Mouse (Mus musculus) heart, embryonic 14.5 days (tissue): ENCODE results near the gene Trim65. TPM values are rescaled to one million over a fixed set of nuclear protein-coding genes. Genes with fewer than 3 reads are reported as not detected.

ENCODE experiments used
- ATAC-seq: fragments of 200-750 bp; cut with Nextera tagmentation; 2 replicates; pipeline ENCODE4 v1.8.0; 2017; ENCODE audit warnings: low read depth, moderate TSS enrichment; ENCODE audit not compliant: insufficient number of reproducible peaks, insufficient read depth, low FRiP score
- H3K27ac ChIP-seq, 2 experiments: fragments of 200-500 bp in 1 of 2; fragments of 300-500 bp in 1 of 2; sonication (generic) in 1 of 2; replicated peaks in 1 of 2; 2 replicates each; pipeline ENCODE4 v1.5.1; 2012 to 2014; ENCODE audit warnings: low read depth in 2 of 2, low read length in 2 of 2, control low read depth in 1 of 2, mild to moderate bottlenecking in 1 of 2, mixed read lengths in 1 of 2; ENCODE audit not compliant: control insufficient read depth in 1 of 2, insufficient read depth in 1 of 2
- H3K27me3 ChIP-seq: fragments of 300-500 bp; sonication (generic); 2 replicates; pipeline ENCODE4 v1.6.1; 2014; ENCODE audit warnings: mild to moderate bottlenecking, low read length, control low read depth; ENCODE audit not compliant: control insufficient read depth, insufficient read depth
- H3K36me3 ChIP-seq: fragments of 300-500 bp; sonication (generic); 2 replicates; pipeline ENCODE4 v1.6.1; 2014; ENCODE audit warnings: mild to moderate bottlenecking, control low read depth, low read length, mixed read lengths; ENCODE audit not compliant: control insufficient read depth, insufficient read depth
- H3K4me1 ChIP-seq, 2 experiments: fragments of 200-500 bp in 1 of 2; fragments of 300-500 bp in 1 of 2; sonication (generic) in 1 of 2; 2 replicates each; pipeline ENCODE4 v1.6.1; 2012 to 2014; ENCODE audit warnings: low read length in 2 of 2, control low read depth in 1 of 2, mixed read lengths in 1 of 2; ENCODE audit not compliant: control insufficient read depth in 2 of 2, insufficient read depth in 2 of 2
- H3K4me2 ChIP-seq: fragments of 300-500 bp; sonication (generic); 2 replicates; pipeline ENCODE4 v1.6.1; 2014; ENCODE audit warnings: mild to moderate bottlenecking, low read length
- H3K4me3 ChIP-seq, 2 experiments: fragments of 200-500 bp in 1 of 2; fragments of 300-500 bp in 1 of 2; sonication (generic) in 1 of 2; 2 replicates each; pipeline ENCODE4 v1.5.1; 2012 to 2014; ENCODE audit warnings: low read length in 2 of 2, mild to moderate bottlenecking in 2 of 2, control low read depth in 1 of 2, low read depth in 1 of 2, moderate library complexity in 1 of 2; ENCODE audit not compliant: control insufficient read depth in 1 of 2, insufficient read depth in 1 of 2
- H3K9ac ChIP-seq: fragments of 300-500 bp; sonication (generic); 2 replicates; pipeline ENCODE4 v1.6.1; 2014; ENCODE audit warnings: mild to moderate bottlenecking, low read length
- H3K9me3 ChIP-seq: fragments of 300-500 bp; sonication (generic); 2 replicates; pipeline ENCODE4 v1.6.1; 2016; ENCODE audit warnings: low read length, control low read depth; ENCODE audit not compliant: control insufficient read depth
- WGBS: fragments of 180-500 bp; shearing (Covaris S2); extraction: QIAGEN DNeasy Blood & Tissue Kit; methylation state at CpG from one replicate; pipeline ENCODE4 v1.1.7; 2014; 5-methylcytosine and 5-hydroxymethylcytosine counted together
- polyA plus RNA-seq: library from polyadenylated mRNA; unstranded; fragments of >200 nt; fragmentation: Nextera tagmentation; extraction: Ambion mirVana; gene quantifications from 2 replicates; pipeline ENCODE4 v1.2.1, GENCODE M21; 2014

Gene Trim65
- polyA plus RNA-seq, 1 experiment from 2014 or later, result 4.8 TPM

DNA sequence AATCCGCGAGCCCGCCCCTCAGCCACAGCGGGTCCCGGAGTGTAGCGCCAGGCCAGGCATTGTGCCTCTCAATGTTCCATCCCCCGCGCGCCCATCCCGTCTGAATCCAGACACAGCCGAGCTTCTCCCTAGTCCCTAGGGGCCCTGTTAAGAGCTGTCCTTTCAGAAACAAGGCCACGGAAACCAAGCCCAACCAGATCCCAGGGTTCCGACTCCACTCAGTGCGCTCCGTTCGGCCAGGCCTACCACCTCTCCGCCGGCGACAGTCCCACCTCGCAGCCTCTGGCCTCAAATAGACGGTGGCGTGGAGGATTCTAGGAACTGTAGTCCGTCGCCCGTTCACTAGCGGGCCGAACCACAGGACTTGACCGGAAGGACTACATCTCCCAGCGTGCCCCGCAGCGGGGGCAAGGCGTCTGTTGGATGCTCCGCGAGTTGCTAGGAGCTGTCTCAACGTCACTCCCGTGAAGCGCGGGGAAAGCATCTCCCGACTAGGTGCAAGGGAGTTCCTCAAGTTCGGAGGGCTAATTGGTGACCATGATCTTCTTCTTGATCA, 37.0 kb upstream of the Trim65 start, which contains the start of gene Fbf1:
Fbf1 (minus strand) TSS at position 283 of the 556 bp plus-strand sequence.
- peak within 1 kb of the TSS; percentile 79 for H3K9ac ChIP-seq
- peak; percentile 92 for ATAC-seq
- peaks cover 8% of the 10 kb centered on the region in 2 experiments for H3K4me1 ChIP-seq
- H3K27ac ChIP-seq, result peak within 1 kb of the TSS; percentile 93 to 96
- H3K4me3 ChIP-seq, result peak within 1 kb of the TSS; percentile 51 to 53
- peaks cover 35% of the 10 kb centered on the region for H3K36me3 ChIP-seq
- no peaks in the 10 kb centered on the region for H3K9me3 ChIP-seq
- WGBS, result under 1% methylated on average over 40 of the region's 40 CpGs
- peak within 1 kb of the TSS; percentile 93 for H3K4me2 ChIP-seq
- H3K27me3 ChIP-seq, result no peaks in the 10 kb centered on the region

DNA sequence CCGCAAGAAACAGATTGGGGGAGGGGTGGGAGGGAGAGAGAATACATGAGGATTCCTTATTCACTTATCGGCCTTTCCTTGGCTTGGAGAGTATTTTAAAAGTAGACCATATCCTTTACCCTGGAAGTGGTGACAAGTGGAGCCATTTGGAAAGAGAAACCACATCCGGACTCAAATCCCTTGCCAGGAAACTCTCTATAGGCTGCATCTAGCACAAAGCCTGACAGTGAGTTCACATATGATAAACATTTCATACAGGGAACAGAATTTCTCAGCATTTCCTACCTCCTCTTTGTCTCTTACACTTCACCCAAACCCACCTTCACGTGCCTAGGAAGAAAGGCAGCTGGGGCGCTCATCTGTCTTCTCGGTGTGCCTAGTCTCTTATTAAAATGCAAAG, 36.3 kb upstream of the Trim65 start:
- 2% methylated on average over 6 of the region's 6 CpGs for WGBS
- Histone ChIP-seq H3K4me3 (peak overlapping the region; percentile 51 to 53), H3K27me3 (no peaks in the 10 kb centered on the region), H3K36me3 (peaks cover 27% of the 10 kb centered on the region), H3K9ac (peak overlapping the region; percentile 79), H3K4me2 (peak overlapping the region; percentile 93), H3K27ac (peak overlapping the region; percentile 93 to 96), H3K4me1 (peaks cover 8% of the 10 kb centered on the region in 2 experiments), H3K9me3 (no peaks in the 10 kb centered on the region)
- ATAC-seq, result no peak

DNA sequence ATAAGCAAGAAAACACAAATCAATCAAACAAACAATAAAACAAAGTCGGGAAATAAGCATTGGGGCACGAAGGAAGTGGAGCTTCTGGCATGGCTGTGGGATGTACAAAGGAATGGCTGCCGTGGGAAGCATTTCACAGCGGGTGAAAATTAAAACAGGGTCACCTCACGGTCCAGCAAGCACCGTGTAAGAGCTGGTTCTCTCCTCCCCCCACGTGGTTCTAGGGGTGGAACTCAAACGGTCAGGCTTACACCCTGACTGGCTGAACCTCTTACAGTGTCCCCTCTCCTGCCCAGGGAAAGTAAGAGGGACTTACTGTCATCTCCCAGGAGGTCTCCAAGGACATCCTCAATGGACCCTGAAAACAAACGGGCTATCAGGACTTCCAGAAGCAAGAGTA, 32.1 kb upstream of the Trim65 start:
- Histone ChIP-seq H3K9ac (no peak overlapping the region), H3K4me1 (peaks cover 8% of the 10 kb centered on the region in 2 experiments), H3K27ac (no peak overlapping the region), H3K27me3 (no peaks in the 10 kb centered on the region), H3K4me2 (no peak overlapping the region), H3K9me3 (no peaks in the 10 kb centered on the region), H3K36me3 (peaks cover 39% of the 10 kb centered on the region), H3K4me3 (no peak overlapping the region)
- 56% methylated on average over 9 of the region's 9 CpGs for WGBS
- ATAC-seq, result no peak

DNA sequence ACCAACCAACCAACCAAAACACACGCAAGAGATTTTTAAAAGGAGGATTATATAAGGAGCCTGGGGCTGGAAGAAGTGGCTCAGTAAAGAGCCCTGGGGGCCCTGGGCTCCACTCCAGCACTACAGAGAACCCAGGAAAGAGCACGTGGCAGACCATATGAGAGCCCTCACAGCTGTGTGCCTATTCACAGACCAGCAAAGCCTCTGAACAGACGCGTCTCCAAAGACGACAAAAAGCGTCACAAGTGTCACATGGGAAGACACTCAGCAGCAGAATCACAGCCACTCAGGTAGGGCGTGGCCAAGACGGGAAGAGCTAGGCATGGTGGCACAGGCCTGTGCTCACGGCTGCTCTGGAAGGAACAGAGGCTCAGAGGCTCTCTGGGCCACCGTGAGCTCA, 31.2 kb upstream of the Trim65 start:
- no peaks in the 10 kb centered on the region for H3K9me3 ChIP-seq
- no peak overlapping the region for H3K9ac ChIP-seq
- H3K4me2 ChIP-seq, result no peak overlapping the region
- ATAC-seq, result no peak
- H3K4me1 ChIP-seq, result peaks cover 8% of the 10 kb centered on the region in 2 experiments
- H3K27me3 ChIP-seq, result no peaks in the 10 kb centered on the region
- peaks cover 48% of the 10 kb centered on the region for H3K36me3 ChIP-seq
- 79% methylated on average over 10 of the region's 10 CpGs for WGBS
- no peak overlapping the region for H3K27ac ChIP-seq
- H3K4me3 ChIP-seq, result no peak overlapping the region

DNA sequence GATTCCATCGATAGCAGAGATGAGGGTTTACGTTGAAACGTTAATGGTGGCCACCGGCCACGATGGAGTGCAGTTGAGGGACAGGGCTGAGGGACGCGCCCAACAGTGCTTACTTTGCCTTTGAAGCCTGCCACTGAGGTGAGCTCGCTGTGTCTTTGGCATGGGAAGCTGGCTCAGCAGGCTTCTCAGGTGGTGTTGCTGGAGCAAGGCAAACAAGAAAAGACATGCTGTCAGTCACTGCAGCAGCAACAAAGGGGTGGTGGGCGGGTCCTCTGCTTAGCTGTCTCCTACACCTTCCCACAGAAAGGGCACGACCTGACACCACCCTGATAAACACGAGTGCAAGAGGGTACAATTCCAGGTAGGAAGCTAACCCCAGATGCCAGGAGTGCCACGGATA, 30.4 kb upstream of the Trim65 start:
- Histone ChIP-seq H3K4me3 (no peak overlapping the region), H3K27me3 (no peaks in the 10 kb centered on the region), H3K4me2 (no peak overlapping the region), H3K27ac (no peak overlapping the region), H3K4me1 (peaks cover 0 to 1% of the 10 kb centered on the region in 2 experiments; a peak in 3 of 4 replicates), H3K36me3 (peaks cover 56% of the 10 kb centered on the region), H3K9me3 (no peaks in the 10 kb centered on the region), H3K9ac (no peak overlapping the region)
- no peak for ATAC-seq
- WGBS, result 72% methylated on average over 12 of the region's 12 CpGs

DNA sequence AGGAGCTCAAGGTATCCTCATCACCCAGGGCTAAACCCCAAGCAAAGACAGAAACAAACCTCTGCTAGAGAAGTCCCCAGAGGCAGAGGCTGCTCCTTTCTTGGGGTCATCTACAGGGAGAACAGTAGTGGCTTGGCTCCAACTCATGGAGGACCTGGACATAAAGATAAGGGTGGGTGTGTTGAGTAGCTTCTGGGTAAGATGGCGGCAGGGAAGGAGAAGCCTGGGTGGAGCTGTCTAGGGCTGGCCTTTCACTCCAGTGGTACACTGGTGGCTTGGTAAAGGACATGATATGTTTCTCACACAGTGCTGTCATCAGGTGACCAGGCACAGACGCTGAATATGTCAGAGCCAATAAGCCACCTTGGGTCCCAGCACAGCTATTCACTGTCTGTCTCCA, 20.0 kb upstream of the Trim65 start:
- Histone ChIP-seq H3K4me3 (no peak overlapping the region), H3K9me3 (no peaks in the 10 kb centered on the region), H3K36me3 (peaks cover 98% of the 10 kb centered on the region), H3K27ac (no peak overlapping the region), H3K4me1 (peaks cover 0 to 4% of the 10 kb centered on the region in 2 experiments; a peak in 2 of 4 replicates), H3K4me2 (no peak overlapping the region), H3K27me3 (no peaks in the 10 kb centered on the region), H3K9ac (no peak overlapping the region)
- ATAC-seq, result no peak
- 88% methylated on average over 2 of the region's 2 CpGs for WGBS

DNA sequence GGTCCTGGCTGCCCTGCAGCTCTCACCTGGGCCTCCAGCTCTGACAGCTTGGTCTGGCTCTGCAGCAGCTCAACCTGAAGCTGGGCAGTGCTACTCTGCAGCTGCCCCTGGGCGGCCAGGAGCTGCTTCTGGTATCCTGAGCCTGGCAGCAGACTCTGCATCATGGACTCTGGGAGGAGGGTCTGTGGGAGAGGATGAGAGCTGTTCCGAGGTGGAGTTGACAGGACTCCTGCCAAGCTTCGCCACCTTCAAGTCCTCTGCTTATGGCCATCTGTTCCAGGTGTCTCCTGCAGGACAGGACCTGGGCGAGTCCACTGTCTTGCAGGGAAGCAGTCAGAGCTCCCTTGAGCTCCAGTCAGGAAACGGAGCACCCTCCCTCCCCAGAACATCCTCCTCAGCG, 18.4 kb upstream of the Trim65 start:
- Histone ChIP-seq H3K27ac (no peak overlapping the region), H3K36me3 (peaks cover 98% of the 10 kb centered on the region), H3K9me3 (no peaks in the 10 kb centered on the region), H3K4me3 (no peak overlapping the region), H3K4me2 (no peak overlapping the region), H3K9ac (no peak overlapping the region), H3K4me1 (peaks cover 0 to 4% of the 10 kb centered on the region in 2 experiments; a peak in 2 of 4 replicates), H3K27me3 (no peaks in the 10 kb centered on the region)
- no peak for ATAC-seq
- WGBS, result 81% methylated on average over 6 of the region's 6 CpGs

DNA sequence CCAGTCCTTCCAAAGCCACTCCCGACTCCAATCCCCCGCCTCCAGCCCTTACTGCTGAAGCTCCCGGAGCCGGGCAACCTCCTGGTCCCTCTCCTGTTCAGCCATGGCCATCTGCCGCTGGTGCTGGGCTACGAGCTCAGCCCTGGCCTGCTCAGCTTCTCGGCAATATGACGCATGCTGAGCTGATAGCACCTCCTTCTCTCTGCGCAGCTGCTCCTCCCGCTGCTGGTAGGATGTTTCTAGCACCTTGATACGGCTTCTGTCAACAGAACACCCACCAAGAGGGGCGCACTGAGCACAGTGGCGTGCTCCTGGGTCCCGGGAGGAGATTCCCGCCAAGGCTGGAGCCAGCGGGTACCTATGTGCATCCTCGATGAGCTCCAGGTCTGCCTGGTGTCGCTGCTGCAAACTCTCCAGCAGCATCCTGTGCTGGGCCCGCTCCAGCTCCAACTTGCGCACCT, 17.9 kb upstream of the Trim65 start:
- 0 out of 2 replicates have a peak overlapping the region, but pooled peaks have one; percentile 12 for H3K9ac ChIP-seq
- H3K27ac ChIP-seq, result no peak overlapping the region

More for the DNA sequence above, 17.9 kb upstream of the Trim65 start:
- no peak for ATAC-seq
- H3K4me1 ChIP-seq, result peaks cover 0 to 4% of the 10 kb centered on the region in 2 experiments; a peak in 2 of 4 replicates
- H3K4me2 ChIP-seq, result no peak overlapping the region
- peaks cover 98% of the 10 kb centered on the region for H3K36me3 ChIP-seq
- 35% methylated on average over 20 of the region's 20 CpGs for WGBS
- H3K4me3 ChIP-seq, result no peak overlapping the region
- H3K9me3 ChIP-seq, result no peaks in the 10 kb centered on the region
- H3K27me3 ChIP-seq, result no peaks in the 10 kb centered on the region
